Mouse (Mus musculus): ENCODE measurements around the gene Ndufaf1. TPM values are rescaled to one million over a fixed set of nuclear protein-coding genes. Genes with fewer than 3 reads are reported as not detected.
"Not testable (repeated sequence)": the region's sequence is repeated elsewhere in the genome, so short reads cannot be mapped to it uniquely, and the experiment has no call there.

The Ndufaf1 gene
- polyA plus RNA-seq (2012; rRNA removed), result 4.8 and 5.2 TPM in 2 replicates

GRCm38 (mm10) chr2:119662220-119663182, at the start of gene Ndufaf1:
Ndufaf1 (minus strand) TSS chr2:119662827.
- WGBS, result under 1% methylated on average over 44 of the region's 44 CpGs
- peak; percentile 57 for DNase-seq (ENCODE audit: low read depth, low spot score)

GRCm38 (mm10) chr2:119710011-119710410, 47.4 kb upstream of the Ndufaf1 start:
- 91% methylated on average over 3 of the region's 3 CpGs for WGBS
- DNase-seq (ENCODE audit: low read depth, low spot score), result no peak

GRCm38 (mm10) chr2:119707676-119708075, 45.0 kb upstream of the Ndufaf1 start:
- no peak for DNase-seq (ENCODE audit: low read depth, low spot score)
- 77% methylated on average over 3 of the region's 3 CpGs for WGBS

- 89% methylated on average over 2 of the region's 2 CpGs for WGBS
- no peak for DNase-seq (ENCODE audit: low read depth, low spot score)
Measured at GRCm38 (mm10) chr2:119703171-119703570, 40.5 kb upstream of the Ndufaf1 start.

DNA sequence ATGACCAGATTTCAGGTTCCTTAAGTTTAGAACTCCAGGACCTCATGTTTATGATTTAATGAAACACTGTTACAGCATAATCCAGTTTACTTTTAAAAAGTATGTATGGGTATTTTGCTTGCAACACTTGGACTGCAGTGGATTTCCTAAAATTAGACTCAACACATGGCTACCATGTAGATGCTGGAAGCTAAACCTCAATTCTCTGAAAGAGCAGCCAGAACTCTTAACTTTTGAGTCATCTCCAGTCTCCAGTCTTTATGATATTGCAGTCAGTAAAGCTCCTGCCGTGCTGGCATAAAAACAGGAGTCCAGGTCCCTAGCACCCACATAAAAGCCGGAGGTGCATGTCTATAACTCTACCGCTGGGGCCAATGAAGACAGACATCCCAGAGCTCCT, 37.3 kb upstream of the Ndufaf1 start:
- WGBS, result 91% methylated on average over 3 of the region's 3 CpGs
- no peak for DNase-seq (ENCODE audit: low read depth, low spot score)

- 86% methylated on average over 2 of the region's 2 CpGs for WGBS
- no peak for DNase-seq (ENCODE audit: low read depth, low spot score)
Measured at GRCm38 (mm10) chr2:119698472-119698871, 35.8 kb upstream of the Ndufaf1 start.

GRCm38 (mm10) chr2:119696111-119696510, 33.5 kb upstream of the Ndufaf1 start:
- 50% methylated on average over 1 of the region's 1 CpGs for WGBS

DNA sequence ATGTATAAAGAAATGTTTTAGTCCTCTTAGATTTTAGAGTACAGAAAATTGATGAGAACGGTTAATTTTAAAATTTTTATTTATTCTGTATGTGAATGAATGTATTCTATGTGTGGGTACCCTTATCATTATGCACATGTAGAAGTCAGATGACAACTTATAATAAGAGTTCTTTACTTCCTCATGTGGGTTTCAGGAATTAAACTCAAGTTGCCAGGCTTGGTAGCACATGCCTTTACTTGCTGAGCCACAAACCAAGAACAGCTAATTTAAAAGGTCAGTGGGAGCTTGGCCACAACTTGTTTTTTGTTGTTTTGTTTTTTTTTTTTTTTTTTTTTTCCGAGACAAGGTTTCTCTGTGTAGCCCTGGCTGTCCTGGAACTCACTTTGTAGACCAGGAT, 32.2 kb upstream of the Ndufaf1 start:
- DNase-seq (ENCODE audit: low read depth, low spot score), result no peak
- 71% methylated on average over 2 of the region's 2 CpGs for WGBS

More at GRCm38 (mm10) chr2:119696111-119696510, 33.5 kb upstream of the Ndufaf1 start:
- DNase-seq (ENCODE audit: low read depth, low spot score), result no peak

GRCm38 (mm10) chr2:119692003-119692701, 29.5 kb upstream of the Ndufaf1 start:
- no peak for DNase-seq (ENCODE audit: low read depth, low spot score)

GRCm38 (mm10) chr2:119683706-119684105, 21.1 kb upstream of the Ndufaf1 start:
- DNase-seq (ENCODE audit: low read depth, low spot score), result no peak
- 91% methylated on average over 2 of the region's 2 CpGs for WGBS

More at GRCm38 (mm10) chr2:119692003-119692701, 29.5 kb upstream of the Ndufaf1 start:
- 81% methylated on average over 9 of the region's 9 CpGs for WGBS

- 0% methylated on average over 5 of the region's 5 CpGs for WGBS
- no peak for DNase-seq (ENCODE audit: low read depth, low spot score)
Measured at GRCm38 (mm10) chr2:119675831-119676230, 13.2 kb upstream of the Ndufaf1 start.

GRCm38 (mm10) chr2:119675215-119675784, 12.7 kb upstream of the Ndufaf1 start:
- under 1% methylated on average over 39 of the region's 39 CpGs for WGBS
- DNase-seq (ENCODE audit: low read depth, low spot score), result no peak

- peak; percentile 52 for DNase-seq (ENCODE audit: low read depth, low spot score)
- 1% methylated on average over 39 of the region's 58 CpGs for WGBS
Measured at GRCm38 (mm10) chr2:119674525-119675214, 12.0 kb upstream of the Ndufaf1 start, which contains the start of gene Rtf1. Rtf1 (plus strand) TSS chr2:119675068.

GRCm38 (mm10) chr2:119669010-119669409, 6.4 kb upstream of the Ndufaf1 start:
- WGBS, result 21% methylated on average over 7 of the region's 7 CpGs
- peak; percentile 25 for DNase-seq (ENCODE audit: low read depth, low spot score)

DNA sequence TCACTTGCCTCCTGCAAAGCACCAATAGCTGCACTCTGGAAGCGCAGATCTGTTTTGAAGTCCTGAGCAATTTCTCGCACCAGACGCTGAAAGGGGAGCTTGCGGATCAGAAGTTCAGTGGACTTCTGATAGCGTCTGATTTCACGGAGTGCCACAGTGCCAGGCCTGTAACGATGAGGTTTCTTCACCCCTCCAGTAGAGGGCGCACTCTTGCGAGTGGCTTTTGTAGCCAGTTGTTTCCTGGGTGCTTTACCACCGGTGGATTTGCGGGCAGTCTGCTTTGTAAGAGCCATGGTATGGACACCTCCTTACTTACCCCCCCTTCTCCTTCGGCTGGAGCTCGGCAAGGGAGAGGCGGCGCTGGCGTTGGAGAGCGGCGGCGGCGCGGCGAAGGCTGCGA, 3.1 kb upstream of the Ndufaf1 start:
- WGBS, result 71% methylated on average over 22 of the region's 23 CpGs
- not testable (repeated sequence) for DNase-seq (ENCODE audit: low read depth, low spot score)

DNA sequence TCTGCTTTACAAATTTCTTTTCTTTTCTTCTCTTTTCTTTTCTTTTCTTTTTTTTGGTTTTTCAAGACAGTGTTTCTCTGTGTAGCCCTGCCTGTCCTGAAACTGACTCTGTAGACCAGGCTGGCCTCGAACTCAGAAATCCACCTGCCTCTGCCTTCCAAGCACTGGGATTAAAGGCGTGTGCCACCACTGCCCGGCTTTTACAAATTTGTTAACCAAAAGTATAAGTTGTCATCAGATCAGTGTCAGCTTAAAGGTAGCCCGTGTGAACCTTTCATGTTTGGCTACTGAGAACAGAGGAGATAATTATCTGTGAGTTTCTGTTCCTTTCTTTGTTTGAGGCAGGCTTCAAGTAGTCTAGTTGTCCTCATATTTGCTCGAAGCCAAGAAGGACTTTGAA, 18.4 kb downstream of the Ndufaf1 start:
- DNase-seq (ENCODE audit: low read depth, low spot score), result no peak
- 83% methylated on average over 5 of the region's 5 CpGs for WGBS

GRCm38 (mm10) chr2:119641214-119641912, 21.3 kb downstream of the Ndufaf1 start:
- WGBS, result 94% methylated on average over 5 of the region's 5 CpGs
- no peak for DNase-seq (ENCODE audit: low read depth, low spot score)

DNA sequence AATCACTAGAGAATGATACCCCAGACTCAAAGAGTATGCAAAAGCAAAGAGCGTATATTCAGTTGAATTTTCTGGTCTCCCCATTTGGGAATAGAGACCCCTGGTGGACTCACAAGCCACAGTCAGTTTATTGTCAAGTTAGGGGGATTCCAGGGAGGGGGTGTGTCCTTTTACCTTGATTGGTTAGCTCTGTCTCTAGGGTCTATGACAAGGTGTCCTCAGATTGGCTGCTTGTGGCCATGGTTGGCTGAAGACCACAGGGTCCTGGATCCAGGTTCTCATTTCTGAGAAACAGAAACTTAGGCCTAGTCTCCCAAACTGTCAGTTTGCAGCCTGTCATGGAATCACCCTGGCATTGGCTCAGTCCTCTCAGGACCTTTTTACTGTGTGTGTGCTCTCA, 25.8 kb downstream of the Ndufaf1 start:
- DNase-seq (ENCODE audit: low read depth, low spot score), result no peak
- WGBS, result 92% methylated on average over 1 of the region's 1 CpGs

- WGBS, result 58% methylated on average over 2 of the region's 2 CpGs
- no peak for DNase-seq (ENCODE audit: low read depth, low spot score)
Measured at GRCm38 (mm10) chr2:119621302-119621701, 41.3 kb downstream of the Ndufaf1 start.
